Mouse (Mus musculus) small intestine, adult 2 months (tissue): ENCODE measurements around the gene Hoxa3. TPM values are rescaled to one million over a fixed set of nuclear protein-coding genes. Genes with fewer than 3 reads are reported as not detected.

Experiments
- H3K27ac ChIP-seq: fragments of 200-500 bp; 2 replicates; pipeline ENCODE4 v1.5.1; 2012; ENCODE audit warnings: low read depth, low read length, control low read depth, inconsistent platforms; ENCODE audit not compliant: insufficient read depth
- H3K27me3 ChIP-seq: fragments of 200-500 bp; 2 replicates; pipeline ENCODE4 v1.6.1; 2012; ENCODE audit warnings: mild to moderate bottlenecking, moderate library complexity, low read length, inconsistent platforms; ENCODE audit not compliant: control insufficient read depth, insufficient read depth
- H3K36me3 ChIP-seq: fragments of 200-500 bp; 2 replicates; pipeline ENCODE4 v1.6.1; 2012; ENCODE audit warnings: mild to moderate bottlenecking, low read length, control low read depth, inconsistent platforms; ENCODE audit not compliant: control insufficient read depth, insufficient read depth
- H3K4me1 ChIP-seq: fragments of 200-500 bp; 2 replicates; pipeline ENCODE4 v1.6.1; 2012; ENCODE audit warnings: low read length, inconsistent platforms, mixed read lengths; ENCODE audit not compliant: control insufficient read depth, insufficient read depth, insufficient read length
- H3K4me3 ChIP-seq: fragments of 200-500 bp; 2 replicates; pipeline ENCODE4 v1.5.1; 2012; ENCODE audit warnings: low read depth, mild to moderate bottlenecking, control low read depth, inconsistent platforms, low read length, moderate library complexity
- CTCF ChIP-seq: fragments of 200-500 bp; IDR thresholded peaks from 2 replicates; pipeline ENCODE4 v1.5.1; 2012; ENCODE audit warnings: low read depth, mild to moderate bottlenecking, control low read depth, inconsistent platforms, low read length, moderate library complexity, mixed read lengths; ENCODE audit not compliant: insufficient replicate concordance, insufficient read length; ENCODE audit errors: extremely low read depth
- POLR2A ChIP-seq: fragments of 200-500 bp; IDR thresholded peaks from 2 replicates; pipeline ENCODE4 v1.6.1; 2012; ENCODE audit warnings: low read depth, mild to moderate bottlenecking, control low read depth, inconsistent platforms, low read length, moderate library complexity
- WGBS: fragments of 180-500 bp; shearing (Covaris S2); methylation state at CpG from one replicate; pipeline ENCODE4 v1.1.7; 2018; 5-methylcytosine and 5-hydroxymethylcytosine counted together
- polyA plus RNA-seq: library from polyadenylated mRNA; depleted of rRNA; stranded (reverse); fragments of >200 nt; gene quantifications from 2 replicates; pipeline ENCODE4 v1.2.3, GENCODE M21; 2012

Hoxa3 gene
- polyA plus RNA-seq, 1 experiment, result 5.0 TPM

DNA sequence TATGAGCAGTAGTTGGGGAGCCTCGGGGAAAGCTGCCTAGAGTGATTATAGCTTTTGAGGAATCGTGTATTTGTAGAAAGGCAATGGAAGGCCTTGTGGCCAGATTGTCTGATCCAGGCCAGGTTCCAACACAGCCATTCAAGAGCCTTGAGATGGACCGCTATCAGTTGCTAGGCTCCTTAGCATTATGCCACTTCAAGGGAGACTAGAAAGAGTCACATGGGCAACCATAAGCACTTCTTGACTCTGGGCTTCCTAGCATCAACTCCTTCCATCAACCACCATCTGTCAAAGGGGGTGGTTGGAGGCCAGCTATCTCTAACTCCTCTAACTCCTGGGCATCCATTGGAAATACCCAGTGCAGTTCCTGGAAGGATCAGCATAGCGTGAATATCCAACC lies 36.7 kb upstream of the Hoxa3 start:
- peaks cover 88% of the 10 kb centered on the region for H3K27me3 ChIP-seq
- no peak overlapping the region for H3K27ac ChIP-seq
- 7% methylated on average over 4 of the region's 4 CpGs for WGBS
- peaks cover 2% of the 10 kb centered on the region; the same call in 1 of the 2 replicates for H3K4me1 ChIP-seq
- H3K36me3 ChIP-seq, result no peaks in the 10 kb centered on the region
- H3K4me3 ChIP-seq, result no peak overlapping the region
- TF ChIP-seq POLR2A, result no peak

DNA sequence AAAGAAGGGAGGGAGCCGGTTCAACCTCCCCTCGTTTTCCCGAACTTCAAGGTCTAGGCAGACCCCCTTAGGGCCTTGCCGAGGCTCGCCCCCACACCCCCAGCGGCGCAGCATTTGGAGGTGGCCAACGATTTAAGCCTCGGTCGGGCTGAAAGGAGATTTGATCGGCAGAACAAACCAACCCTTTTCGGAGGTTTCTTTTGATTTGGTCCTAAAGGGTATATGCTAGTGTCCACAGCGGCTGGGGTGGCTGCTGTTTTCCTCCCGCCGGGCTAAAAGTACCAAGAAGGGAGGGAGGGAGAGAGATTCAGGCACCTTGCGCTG lies 36.2 kb upstream of the Hoxa3 start:
- H3K27me3 ChIP-seq, result peaks cover 92% of the 10 kb centered on the region
- peaks cover 2% of the 10 kb centered on the region; the same call in 1 of the 2 replicates for H3K4me1 ChIP-seq
- WGBS, result 2% methylated on average over 16 of the region's 16 CpGs
- TF ChIP-seq POLR2A, result no peak
- no peak for TF ChIP-seq CTCF
- no peaks in the 10 kb centered on the region for H3K36me3 ChIP-seq
- no peak overlapping the region for H3K27ac ChIP-seq
- no peak overlapping the region for H3K4me3 ChIP-seq

DNA sequence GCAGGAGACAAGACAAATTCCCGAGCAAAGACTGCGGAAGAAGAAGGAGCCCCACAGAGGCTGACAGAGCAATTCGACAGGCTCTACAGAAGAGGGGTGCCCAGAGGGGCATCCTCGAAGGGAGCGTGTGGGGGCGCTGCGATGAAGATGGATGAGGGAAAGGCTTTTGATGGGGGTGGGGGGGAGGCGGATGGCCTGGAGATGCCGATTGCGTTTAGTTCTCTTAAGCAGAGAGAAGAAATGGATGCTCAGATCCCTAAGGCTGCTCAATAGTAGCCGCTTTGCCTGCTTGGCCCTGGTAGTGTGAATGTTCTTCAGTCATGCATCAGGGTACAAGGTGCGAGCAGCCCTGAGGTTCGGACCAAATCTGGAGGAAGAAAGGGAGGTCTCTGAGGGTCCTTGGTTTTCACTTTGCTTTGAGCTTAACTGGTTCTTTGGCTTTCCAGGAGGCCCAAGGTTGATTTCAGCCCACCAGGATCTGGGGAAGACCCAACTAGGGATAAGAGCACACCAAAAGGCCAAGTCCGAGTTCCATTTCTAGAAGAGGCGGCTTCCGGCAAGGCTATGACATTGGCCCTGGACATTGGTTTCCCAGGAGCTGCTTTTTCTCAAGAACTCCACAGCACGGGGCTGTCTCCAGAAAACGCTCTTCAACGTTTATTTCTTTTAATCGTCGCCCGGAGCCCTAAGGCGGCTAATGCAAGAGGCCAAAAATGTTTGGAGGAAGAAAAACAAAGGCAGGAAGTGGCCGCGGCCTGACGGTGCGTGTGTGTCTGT lies 35.7 kb upstream of the Hoxa3 start:
- Histone ChIP-seq H3K27me3 (peaks cover 92% of the 10 kb centered on the region), H3K4me3 (no peak overlapping the region), H3K36me3 (no peaks in the 10 kb centered on the region), H3K4me1 (peaks cover 2% of the 10 kb centered on the region; the same call in 1 of the 2 replicates), H3K27ac (no peak overlapping the region)
- TF ChIP-seq POLR2A (no peak), CTCF (no peak)
- whole genome bisulfite sequencing, result 4% methylated on average over 27 of the region's 27 CpGs

DNA sequence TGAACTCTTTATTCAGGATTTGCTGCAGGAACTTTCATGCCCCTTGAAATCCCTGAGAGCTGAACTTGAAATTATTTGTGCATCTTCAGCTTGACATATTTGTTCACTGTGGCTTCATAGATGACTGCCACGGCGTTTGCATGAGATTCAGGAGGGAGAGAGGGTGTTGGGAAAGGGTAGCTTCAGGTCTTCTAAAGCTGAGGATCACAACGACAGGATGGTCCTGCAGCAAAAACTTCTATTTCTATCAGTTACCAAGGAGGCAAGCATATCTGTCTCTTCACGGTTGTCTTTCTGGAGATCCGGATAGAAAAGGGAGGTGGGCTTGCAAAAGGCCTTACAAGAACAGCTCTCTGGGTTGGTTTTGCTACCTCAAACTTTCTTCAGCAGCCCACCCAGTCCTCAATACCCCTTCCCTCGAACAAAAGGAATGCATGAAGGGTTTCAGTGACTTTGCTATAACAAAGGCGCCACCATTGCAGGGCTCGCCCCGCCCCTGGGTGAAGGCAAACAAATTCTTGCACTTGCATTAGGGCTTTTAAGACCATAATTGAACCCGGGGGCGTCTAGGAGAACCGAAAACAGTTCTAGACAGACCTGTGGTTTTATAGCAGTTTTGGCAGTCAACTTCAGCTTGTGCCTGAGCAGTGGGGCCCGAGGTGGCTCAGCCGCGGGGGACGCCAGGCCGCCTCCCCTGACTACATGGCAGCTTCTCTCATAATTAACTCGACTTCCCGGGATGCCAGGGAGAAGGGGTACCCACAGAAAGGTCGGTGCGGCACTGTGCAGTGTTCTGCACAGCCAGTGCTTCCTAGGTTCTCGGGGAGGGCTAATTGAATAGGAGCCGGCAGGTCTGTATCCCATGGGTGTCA lies 34.9 kb upstream of the Hoxa3 start:
- TF ChIP-seq CTCF (no peak), POLR2A (no peak)
- Histone ChIP-seq H3K36me3 (no peaks in the 10 kb centered on the region), H3K4me3 (no peak overlapping the region), H3K4me1 (no peaks in the 10 kb centered on the region; the same call in 1 of the 2 replicates), H3K27ac (no peak overlapping the region), H3K27me3 (peaks cover 92% of the 10 kb centered on the region)
- 5% methylated on average over 23 of the region's 23 CpGs for WGBS

DNA sequence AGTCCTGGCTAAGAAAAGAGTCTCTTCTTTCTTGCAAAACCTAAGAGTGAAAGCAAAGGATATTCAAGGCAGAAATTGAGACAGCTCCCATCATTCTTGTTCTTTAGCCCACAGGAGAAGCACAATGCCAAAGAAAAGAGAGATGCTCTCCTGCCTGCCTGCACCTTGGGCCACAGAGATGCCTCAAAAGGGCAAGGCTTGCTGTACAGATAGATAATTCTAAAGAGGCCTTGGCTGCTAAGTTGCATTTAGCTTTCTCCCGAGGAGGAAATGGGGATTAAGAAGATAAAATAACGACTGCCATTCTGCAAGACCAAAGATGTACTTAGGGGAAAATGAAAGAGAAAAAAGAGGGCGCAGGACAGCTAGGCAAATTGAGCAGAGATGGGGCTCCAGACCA lies 33.8 kb upstream of the Hoxa3 start:
- 4% methylated on average over 3 of the region's 3 CpGs for WGBS
- Histone ChIP-seq H3K4me3 (no peak overlapping the region), H3K27me3 (peaks cover 90% of the 10 kb centered on the region), H3K4me1 (no peaks in the 10 kb centered on the region; the same call in 1 of the 2 replicates), H3K27ac (no peak overlapping the region), H3K36me3 (no peaks in the 10 kb centered on the region)
- TF ChIP-seq POLR2A (no peak), CTCF (no peak)

DNA sequence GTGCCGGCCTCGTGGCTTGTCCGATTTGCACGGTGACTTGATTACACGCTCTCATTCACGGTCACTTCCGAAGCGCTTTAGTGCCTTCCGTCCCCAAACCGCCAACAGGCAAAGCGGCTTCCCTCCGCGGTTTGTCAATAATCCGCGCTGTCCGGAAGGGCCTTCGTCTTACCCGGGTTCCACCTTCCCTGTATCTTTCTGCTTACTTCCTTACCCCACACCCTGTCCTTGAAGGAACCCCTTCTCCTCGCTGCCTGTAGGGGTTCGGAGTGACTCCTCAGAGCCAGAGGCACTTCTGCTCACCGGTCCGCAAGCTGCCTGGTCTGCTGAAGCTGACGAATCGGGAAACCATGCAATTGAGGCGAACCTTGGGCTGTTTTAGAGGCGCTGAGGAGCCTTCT lies 33.3 kb upstream of the Hoxa3 start:
- WGBS, result 3% methylated on average over 26 of the region's 26 CpGs
- Histone ChIP-seq H3K27me3 (peaks cover 90% of the 10 kb centered on the region), H3K27ac (no peak overlapping the region), H3K4me1 (no peaks in the 10 kb centered on the region; the same call in 1 of the 2 replicates), H3K36me3 (no peaks in the 10 kb centered on the region), H3K4me3 (no peak overlapping the region)
- no peak for TF ChIP-seq POLR2A
- no peak for TF ChIP-seq CTCF

DNA sequence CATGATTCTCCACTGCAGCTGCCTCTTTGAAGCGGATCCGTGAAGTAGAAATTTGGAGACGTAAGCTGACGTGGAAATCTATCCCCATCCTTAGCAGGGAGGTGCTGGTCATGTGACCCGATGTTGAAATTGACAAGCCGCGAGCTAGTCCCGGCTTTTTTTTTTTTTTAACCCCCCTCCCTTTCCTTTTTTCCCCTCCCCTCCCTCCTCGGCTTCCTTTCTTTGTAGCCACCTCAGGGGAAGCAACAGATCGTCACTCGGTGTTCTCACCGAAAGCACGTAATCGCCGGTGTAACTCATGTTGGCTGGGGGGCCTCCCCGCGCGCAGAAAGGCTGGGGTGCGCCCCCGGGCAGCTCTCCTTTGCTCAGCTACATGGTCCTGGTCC lies 32.6 kb upstream of the Hoxa3 start, which contains the start of gene Hoxa11:
Gene Hoxa11, minus strand, starts transcription at position 54 of the 386 bp plus-strand sequence.
- WGBS, result 4% methylated on average over 20 of the region's 20 CpGs
- H3K4me1 ChIP-seq, result no peaks in the 10 kb centered on the region; the same call in 1 of the 2 replicates
- no peak within 1 kb of the TSS for H3K4me3 ChIP-seq
- H3K27ac ChIP-seq, result no peak within 1 kb of the TSS
- H3K36me3 ChIP-seq, result no peaks in the 10 kb centered on the region
- peaks cover 93% of the 10 kb centered on the region for H3K27me3 ChIP-seq
- TF ChIP-seq POLR2A (no peak), CTCF (no peak)
